Mouse (Mus musculus): Measurements from ENCODE around the gene Serp1. TPM values are rescaled to one million over a fixed set of nuclear protein-coding genes. Genes with fewer than 3 reads are reported as not detected.

The Serp1 gene
- 1 to 10 TPM; 5.3 to 7.7 (median 6.6) TPM for total RNA-seq (2022)

DNA sequence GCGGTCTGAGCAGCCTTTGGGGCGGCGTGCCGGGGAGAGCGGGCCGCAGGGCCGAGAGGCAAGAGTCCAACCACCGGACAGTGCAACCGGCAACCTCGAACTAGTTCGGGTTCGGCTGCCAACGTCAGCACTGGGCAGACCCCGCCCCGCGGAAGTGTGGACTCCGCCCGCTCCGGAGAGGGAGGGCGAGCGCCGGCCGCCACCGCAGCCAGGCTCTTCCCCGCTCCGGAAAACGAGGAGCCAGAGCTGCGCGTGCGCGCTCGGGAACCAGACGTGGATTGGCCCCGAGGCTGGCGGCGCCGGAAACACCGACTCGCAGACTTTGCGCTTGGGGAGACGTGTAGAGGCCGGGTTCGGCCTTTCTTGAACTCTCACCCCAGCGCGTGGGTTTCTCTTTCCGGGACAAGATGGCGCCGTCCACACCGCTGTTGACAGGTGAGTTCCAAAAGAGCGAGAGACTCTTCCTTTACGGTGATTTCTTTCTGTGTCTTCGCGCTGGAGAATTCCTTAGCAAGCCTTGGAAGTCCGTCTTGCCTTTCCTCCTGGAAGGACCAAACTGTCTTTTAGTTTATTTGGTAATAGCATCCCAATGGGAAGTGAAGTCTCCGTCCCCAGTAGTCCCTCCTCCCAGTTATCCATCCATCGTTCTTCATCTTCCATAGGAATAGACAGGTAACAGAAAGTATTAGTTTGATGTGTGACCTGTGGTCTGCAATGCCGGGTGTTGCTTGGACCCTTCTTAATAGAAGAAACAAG is at the start of gene Serp1, which contains the start of gene Eif2a:
TSS of gene Serp1 (minus strand) at position 241 of the 756 bp plus-strand sequence.
TSS of gene Eif2a (plus strand) at position 170 of the 756 bp plus-strand sequence.
- peak; percentile 94 to 98 for DNase-seq (ENCODE audit: low spot score in 2 of 2)

DNA sequence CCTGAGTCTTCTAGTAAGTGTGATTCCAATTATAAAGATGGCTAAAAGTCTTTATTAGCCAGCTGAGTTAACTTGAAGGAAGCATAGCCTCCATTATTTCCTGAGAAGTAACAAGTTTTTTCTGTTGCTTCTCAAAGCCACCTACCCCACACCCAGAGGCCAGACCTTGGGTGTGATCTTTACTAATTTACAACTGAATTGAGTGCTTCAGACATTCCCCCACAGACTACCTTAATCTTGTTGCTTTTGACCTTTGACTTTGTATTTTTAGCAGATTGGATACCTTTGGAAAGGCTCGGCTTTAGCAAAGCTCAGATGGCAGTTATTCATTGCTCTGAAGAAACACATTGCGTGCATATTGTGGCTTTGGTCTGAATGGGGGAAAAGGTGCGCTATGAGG is 45.1 kb upstream of the Serp1 start:
- DNase-seq (ENCODE audit: low spot score in 2 of 2): no peak

DNA sequence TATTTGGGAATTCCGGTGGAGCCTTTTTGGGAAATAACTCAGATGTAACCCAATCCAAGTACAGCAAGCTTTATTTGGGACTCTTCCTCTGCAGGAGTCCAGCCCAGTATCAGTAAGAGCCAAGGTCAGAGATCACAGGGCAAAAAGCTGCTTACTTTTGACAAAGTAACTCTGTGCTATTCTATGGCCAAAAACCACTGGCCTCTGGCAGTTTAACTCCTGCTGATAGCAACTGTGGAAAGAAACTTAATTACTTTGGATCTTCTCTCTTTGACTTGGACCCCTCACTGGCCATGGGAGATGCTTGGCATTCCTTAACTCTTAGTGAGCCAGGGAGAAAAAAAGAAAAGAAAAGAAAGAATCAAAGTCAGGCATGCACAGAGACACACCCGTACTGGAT is 35.7 kb upstream of the Serp1 start:
- DNase-seq (ENCODE audit: low spot score in 2 of 2): no peak

DNA sequence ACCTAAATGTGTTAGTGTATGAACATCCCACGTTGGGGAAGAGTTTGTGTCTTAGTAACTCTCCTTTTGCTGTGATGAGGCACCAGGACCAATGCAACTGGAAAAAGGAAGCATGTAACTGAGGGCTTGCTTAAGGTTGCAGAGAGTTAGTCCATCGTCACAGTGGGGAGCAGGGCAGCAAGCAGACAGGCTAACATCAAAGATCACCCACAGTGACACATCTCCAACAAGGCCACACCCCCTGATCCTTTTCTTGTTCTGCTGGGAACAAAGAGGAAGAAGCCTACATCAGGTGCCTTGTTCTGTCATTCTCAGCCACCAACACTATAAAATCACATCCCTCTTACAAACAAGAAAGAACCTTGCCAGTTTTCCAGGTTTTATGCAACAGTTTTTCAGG is 34.2 kb upstream of the Serp1 start:
- no peak for DNase-seq (ENCODE audit: low spot score in 2 of 2)

DNA sequence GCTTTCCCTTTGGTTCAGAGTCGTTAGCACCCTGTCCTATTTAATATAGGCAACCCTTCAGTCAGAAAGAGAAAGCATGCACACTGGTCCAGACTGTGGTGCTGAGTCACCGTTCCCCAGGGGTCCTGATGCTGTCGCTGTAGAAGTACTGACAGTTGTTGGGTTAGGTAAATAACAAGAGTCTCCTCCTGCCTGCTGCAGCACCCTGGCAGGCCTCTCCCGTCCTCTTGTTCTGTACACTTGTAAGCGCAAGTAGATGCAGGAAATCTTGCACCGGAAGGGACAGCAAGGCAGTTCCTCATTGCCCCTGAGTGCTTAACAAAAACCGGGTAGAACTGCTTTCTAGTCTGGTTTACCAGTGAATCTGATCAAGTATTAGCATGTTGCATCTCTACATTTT is 31.0 kb upstream of the Serp1 start:
- no peak for DNase-seq (ENCODE audit: low spot score in 2 of 2)

DNA sequence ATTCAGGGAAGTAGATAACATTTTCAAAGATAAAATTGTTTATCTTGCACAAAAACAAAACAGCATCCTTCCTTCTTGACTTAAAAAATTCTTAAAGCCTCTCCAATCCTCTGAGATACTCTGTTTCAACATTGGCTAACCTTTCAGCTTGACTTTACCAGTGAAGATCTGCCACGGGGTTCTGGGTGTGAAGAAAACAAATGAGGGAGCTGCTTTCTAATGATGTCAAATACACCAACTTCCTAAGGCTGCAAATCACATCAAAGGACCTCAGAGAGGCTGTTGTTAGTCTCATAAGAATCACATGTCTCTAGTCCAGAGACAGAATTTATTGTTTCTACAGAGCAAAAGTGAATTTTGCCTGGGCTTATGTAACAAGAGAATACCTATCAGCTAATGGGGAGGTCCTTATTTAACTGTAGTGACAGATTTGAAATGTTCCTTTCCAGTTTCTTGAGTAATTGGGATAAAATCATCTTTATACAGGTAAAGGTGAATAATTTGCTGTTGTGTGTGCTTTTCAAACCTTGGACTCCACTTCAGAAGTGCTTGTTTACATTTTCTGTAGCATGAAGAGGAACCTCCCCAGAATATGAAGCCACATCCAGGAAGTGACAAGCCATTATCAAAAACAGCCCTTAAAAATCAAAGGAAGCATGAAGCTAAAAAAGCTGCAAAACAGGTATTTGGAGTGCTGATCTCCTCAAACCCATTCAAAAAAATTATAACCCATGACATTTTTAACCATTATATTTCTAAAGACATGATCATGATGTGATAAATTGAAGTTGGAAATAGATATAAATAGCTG is 26.5 kb upstream of the Serp1 start:
- no peak for DNase-seq (ENCODE audit: low spot score in 2 of 2)

DNA sequence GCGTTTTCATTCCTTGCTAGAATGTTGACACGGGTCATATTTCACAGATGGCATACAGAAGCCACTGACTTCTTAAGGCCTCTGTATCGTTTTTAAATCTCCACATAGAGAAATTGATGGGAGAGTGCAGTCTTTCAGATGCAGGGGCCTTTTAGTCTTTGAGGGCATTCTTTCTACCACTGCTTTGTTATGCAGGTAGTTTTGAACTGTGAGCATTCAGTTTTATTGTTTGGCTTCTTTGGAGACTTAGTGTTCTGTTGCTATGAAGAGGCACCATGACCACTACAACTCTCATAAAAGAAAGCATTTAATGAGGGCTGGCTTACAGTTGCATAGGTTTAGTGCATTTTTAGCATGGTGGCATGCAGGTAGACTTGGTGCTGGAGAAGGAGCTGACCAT is 10.9 kb upstream of the Serp1 start:
- DNase-seq (ENCODE audit: low spot score in 2 of 2): no peak

DNA sequence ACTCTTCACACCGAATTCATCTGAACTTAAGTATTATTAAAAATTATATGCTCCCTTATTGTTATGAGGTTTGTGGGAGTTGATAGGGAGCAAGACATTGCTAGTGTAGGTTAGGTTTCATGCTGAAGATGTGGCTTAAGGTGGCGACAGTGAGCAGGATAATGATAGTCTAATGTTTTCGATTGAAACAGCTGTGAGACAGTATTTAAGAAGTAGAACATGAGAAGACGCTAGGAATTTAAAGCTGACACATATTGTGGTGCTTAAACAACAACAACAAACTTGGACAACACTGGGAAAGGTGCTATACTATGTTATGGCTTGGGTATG is 681 bp upstream of the Serp1 start:
- no peak for DNase-seq (ENCODE audit: low spot score in 2 of 2)

DNA sequence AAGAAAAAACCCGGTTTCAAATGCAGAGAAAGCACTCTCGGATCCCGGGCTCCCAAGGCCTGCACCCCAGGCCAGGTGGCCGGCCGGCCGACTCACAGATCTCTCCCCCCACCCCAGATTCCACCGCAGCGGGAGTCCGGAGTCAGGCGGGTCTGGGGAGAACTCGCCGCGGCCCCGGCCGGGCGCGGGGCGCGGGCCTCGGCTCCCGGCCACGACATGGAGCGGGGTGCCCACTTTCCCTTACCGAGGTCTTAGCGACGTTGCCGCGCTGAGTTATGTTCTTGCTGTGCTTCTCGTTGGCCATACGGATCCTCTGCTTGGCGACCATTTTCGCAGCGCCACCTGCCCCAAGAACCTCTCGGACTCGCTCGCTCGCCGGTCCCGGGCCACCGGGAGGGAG is 526 bp downstream of the Serp1 start:
- no peak for DNase-seq (ENCODE audit: low spot score in 2 of 2)

DNA sequence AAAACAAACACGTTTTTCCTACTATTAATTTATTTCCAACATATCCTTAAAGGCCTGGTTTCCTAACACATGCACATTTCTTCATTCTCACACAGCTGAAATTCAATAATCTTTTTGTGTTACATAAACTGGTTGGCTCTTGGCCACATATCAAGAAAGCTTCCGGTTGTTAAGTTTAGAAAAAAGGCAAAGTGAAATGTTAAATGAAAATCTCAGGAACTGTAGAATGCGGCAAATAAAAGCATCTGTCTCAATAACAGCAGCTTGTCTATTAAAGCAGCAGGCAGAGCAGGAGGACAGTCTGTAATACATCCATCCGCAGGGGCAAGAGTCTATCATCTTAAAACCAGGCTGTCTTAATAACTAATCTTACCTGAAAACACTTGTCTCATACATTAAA is 1.4 kb downstream of the Serp1 start:
- DNase-seq (ENCODE audit: low spot score in 2 of 2): no peak

DNA sequence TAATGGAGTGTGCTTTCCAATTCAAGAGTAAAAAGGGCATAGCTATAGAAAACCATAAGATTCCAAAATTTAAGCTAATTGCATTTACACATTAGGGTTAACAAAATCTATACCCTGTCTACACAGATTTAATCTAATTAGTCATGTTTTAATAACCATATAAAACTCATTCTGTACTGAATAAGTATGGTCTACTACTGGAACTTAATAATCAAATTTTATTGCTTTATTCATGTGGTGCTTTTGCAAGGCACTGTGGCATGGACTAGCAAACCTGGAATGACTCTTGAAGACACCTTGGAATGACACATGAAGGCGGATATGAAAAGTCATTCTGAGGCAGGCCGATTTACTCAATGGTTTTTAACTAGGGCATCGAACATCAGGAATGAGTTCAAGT is 2.3 kb downstream of the Serp1 start:
- DNase-seq (ENCODE audit: low spot score in 2 of 2): no peak

DNA sequence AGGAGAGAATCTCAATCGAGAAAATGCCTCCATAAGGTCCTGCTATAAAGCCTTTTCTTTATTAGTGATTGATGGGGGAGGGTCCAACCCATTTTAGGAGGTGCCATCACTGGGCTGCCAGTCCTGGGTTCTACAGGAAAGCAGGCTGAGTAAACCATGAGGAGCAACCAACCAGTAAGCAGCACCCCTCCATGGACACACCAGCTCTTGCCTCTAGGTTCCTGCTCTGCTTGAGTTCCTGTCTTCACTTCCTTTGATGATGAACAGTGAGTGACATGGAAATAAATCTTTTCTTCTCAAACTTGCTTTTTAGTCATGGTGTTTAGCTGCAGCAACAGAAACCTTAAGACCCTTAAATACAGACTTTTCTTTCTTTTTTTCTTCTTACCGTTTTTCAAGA is 4.3 kb downstream of the Serp1 start:
- no peak for DNase-seq (ENCODE audit: low spot score in 2 of 2)

DNA sequence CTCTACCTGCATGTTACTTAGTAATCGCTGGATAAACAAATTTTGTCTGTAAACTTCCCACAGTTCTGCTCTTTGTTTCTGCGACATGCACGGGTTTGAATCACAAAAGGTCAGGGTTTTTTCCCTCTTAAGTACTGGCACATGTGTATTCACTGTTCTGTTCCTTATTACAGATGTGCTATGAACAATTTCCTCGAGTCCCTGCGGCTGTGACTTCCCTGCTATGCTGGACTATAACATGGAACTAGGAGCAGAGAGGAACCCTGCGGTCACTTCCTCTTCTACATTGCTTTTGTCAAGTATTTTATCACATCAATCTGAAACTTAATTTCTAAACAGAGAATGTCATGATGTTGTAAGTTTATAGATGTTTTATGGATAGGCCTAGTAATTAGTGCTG is 5.4 kb downstream of the Serp1 start:
- DNase-seq (ENCODE audit: low spot score in 2 of 2): no peak

DNA sequence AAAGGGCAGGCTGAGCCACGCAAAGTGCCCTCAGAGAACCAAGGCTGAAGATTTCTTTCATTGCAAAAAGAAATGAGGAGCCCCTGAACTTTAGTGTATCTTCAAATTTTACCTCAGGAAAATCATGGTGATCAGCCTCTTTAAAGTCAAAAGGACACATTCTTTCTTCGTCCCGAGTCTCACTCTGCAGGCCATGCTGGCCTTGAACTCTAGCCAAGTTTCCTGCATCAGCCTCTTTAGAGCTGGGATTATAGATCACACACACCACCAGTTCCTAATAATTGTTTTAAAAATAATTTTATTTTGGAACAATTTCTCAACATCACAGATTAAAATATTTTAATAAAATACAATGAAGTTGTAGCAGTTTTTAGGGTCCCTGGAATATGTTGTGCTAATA is 6.2 kb downstream of the Serp1 start:
- DNase-seq (ENCODE audit: low spot score in 2 of 2): no peak

DNA sequence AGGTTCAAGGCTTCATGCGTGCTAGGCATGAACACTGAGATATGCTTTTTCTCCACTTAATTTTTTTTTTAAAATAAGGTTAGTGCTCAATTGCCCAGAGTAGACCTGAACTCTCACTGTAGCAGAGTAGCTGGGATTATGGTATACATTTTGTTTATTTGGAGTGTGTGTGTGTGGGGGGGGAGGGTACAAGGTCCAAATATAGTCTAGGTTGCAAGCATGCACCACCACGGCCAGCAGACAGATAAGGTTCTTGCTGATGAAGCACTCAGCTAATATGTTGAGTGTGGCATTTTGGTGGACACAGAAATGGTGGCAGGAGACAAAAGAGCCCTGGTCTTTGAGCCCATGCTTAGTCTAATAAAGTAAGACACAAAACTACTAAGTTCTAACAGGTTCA is 6.7 kb downstream of the Serp1 start:
- no peak for DNase-seq (ENCODE audit: low spot score in 2 of 2)

DNA sequence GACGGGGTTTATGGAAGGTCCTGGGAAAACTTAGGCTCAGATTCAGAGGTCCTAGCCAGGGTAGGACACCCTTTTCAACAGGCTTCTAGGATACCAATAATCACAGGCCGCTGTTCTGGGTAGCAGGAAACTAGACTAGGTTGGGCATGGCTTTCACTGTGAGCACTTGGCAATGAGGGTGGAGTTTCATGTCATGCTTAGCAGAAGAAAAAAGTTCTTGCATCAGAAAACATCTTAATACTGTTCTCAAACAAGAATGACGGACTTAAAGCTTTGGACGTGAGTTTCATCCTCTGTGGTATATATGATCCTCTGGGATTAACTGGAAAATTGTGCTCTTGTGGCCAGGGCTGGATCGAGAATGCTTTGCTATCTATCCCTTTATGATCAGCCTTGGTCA is 7.9 kb downstream of the Serp1 start:
- no peak for DNase-seq (ENCODE audit: low spot score in 2 of 2)

DNA sequence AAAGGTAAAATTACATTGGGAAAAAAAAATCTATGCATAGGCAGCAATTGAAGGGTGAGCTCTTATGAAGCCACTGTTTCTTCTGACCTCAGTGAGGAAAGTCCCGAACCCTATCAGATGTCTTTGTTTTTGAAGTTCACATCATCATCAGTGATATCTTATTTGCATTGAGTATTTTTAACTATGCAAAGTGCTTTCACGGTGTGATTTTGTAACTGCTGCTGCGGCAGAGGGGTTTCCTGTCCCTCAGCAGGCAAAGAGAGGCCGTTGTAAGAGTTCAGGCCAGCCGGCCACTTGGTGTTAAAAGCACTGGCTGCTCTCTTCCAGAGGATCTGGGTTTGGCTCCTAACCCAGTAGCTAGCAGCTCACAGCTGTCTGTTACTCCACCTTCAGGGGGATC is 8.4 kb downstream of the Serp1 start:
- no peak for DNase-seq (ENCODE audit: low spot score in 2 of 2)

DNA sequence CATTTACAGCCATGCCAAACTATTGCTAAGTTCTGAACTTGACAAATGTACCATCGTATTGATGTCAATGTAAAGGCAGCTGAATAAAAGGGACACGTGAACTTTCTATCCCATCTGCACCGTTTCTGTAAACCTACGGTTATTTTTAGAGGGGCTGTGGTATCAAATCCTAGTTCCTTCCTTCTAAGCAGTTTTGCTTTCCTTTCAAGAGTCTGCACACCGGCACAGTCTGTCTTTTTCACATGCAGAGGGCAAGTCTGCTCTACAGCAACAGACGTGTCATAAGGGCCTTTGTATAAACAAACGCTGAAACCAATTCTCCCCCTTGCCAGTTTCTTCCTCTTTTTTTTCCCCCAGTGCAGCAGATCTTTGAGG is 9.1 kb downstream of the Serp1 start:
- DNase-seq (ENCODE audit: low spot score in 2 of 2): no peak

DNA sequence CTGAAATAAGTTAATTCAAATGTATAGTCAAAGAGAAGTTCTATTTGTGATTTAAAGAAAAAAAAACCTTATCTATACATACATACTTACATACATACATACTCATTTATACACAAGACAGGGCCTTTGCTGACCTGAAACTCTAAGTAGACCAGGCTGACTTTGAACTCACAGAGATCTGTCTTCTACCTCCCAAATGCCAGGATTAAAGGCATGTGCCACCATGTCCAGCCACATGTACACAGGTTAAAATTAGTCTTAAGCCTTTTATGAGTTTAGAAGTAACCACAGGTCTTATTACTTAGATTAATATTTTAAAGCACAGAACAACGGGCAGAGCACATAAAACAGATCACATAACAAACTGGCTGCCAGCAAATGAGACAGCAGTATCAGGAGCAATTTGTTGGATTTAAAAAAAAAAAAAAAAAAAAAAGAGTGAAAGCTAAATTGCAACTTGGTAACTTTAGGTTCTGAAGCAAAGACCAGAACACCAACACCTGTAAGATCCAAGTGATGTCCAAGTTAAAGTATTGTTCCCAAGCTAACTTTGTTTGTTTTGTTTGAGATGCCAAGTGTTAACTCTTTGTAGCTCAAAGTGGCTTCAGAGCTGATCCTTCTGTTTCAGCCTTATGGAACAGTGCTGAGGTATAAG is 9.6 kb downstream of the Serp1 start:
- DNase-seq (ENCODE audit: low spot score in 2 of 2): no peak

DNA sequence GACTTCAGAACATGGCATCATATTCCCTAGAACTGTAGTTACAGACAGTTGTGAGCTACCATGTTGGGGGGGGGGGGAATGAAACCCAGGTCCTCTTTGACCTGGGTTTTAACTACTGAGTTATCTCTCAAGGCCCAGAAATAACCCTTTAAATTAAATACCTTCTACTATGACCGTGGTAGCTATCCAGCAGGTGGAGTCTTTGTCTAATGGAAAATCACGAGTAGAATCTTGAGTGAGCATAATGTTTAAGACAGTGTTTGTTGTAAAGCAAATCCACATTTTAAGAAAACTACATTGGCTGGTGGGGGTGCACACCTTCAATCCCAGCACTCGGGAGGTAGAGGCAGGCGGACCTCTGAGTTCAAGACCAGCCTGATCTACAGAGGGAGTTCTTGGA is 12.2 kb downstream of the Serp1 start:
- no peak for DNase-seq (ENCODE audit: low spot score in 2 of 2)

DNA sequence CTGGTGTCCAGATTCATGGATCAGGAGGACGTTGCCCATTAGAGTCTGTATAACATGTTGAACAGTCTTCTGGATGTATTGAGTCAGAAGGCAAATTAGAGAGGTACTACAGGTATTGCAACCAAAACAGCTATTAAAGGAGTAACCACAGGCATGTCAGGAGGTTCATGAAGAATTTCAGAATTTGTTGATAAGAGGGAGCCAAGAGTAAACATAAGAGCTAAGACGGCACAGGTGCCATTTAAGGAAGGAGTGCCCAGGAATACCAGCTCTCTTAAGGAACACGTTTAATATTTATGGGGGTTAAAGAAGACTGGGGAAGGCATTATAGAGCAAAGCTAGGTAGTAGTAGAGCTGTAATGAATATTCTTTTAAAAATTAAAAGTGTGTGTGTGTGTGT is 13.0 kb downstream of the Serp1 start:
- no peak for DNase-seq (ENCODE audit: low spot score in 2 of 2)

DNA sequence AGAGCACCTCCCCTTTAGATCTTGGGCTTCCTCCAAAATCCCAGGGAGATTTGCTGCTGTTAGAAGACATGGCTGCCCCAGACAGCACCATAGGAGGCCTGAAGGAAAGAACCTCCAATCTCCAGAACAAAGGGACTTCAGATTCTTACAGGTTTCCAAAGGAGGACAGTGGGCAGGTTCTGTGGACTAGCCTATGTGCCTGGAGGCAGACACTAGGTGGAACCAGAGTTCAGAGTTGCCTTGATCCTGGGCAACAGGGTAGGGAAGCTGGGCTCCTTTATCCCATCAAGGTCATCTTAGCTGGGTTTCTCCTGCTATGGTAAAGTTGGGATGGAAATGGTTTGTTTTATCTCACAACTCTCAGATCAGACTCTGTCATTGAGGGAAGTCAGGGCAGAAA is 14.1 kb downstream of the Serp1 start:
- no peak for DNase-seq (ENCODE audit: low spot score in 2 of 2)

All from gastrocnemius, adult 8-10 months (tissue).